Mouse (Mus musculus) liver, embryonic 14.5 days (tissue): Measurements from ENCODE around the gene Dock9.

Experiments used
- CTCF ChIP-seq: IDR thresholded peaks from 2 replicates; pipeline ENCODE4 v1.5.1; 2016; ENCODE audit warnings: antibody characterized with exemption, low read depth, control low read depth
- EP300 ChIP-seq: IDR thresholded peaks from 2 replicates; pipeline ENCODE4 v1.6.1; 2016; ENCODE audit warnings: antibody characterized with exemption, low read depth

- TF ChIP-seq CTCF: no peak
- no peak for TF ChIP-seq EP300
Observed at GRCm38 (mm10) chr14:121697143-121697680, 100.4 kb downstream of the Dock9 start.
